ENCODE assay signal across 26 mouse cellular contexts in the genomic region with DNA sequence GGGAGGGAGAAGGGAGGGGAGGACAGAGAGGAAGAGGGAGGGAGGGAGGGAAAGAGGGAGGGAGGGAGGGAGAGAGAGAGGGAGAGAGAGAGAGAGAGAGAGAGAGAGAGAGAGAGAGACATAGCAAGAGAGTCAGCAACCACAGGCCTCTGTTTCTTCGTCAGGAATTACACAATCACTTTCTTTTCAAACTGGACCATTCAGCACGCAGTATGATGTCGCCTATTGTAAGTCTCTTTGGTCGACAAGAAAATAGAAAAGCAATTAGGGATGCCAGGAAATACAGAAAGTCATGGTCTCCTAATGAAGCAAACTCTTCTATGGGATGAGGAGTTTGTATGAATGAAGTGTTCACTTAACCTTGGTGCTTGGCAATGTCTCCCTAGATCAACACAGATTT.
"Had no signal": no experiment of that assay in that cellular context is flagged by ENCODE, and none has a peak within 500 bp of the region (broad histone marks: within the 10 kb centered on the region; RNA-seq: fewer than 3 reads in every experiment).

No protein-coding gene starts in this region.

- DNase-seq: gastrocnemius, adult 2 months; gastrocnemius, postnatal 10 days; gastrocnemius, postnatal 25 days; heart, adult 2 months; heart, postnatal 10 days; heart, postnatal 4 days; kidney, adult 11 months; kidney, adult 2 months; kidney, adult 9 months; kidney, postnatal 14 days; kidney, postnatal 36 days; layer of hippocampus, adult 9-11 months; layer of hippocampus, postnatal 36 days; left cerebral cortex, postnatal 4 days had no signal

- H3K27ac ChIP-seq: heart, adult 2 months; heart, embryonic 10.5 days; hindbrain, embryonic 10.5 days; hindbrain, embryonic 12.5 days; hindbrain, embryonic 14.5 days; hindbrain, postnatal 0 days; kidney, embryonic 15.5 days; kidney, postnatal 0 days; limb, embryonic 15.5 days; liver, embryonic 12.5 days had no signal

- H3K27me3 ChIP-seq: heart, embryonic 12.5 days; hindbrain, embryonic 12.5 days; limb, embryonic 15.5 days; liver, embryonic 12.5 days had no signal

- H3K4me1 ChIP-seq: liver, embryonic 12.5 days had no signal

- H3K4me2 ChIP-seq: heart, embryonic 12.5 days; hindbrain, embryonic 12.5 days; hindbrain, embryonic 14.5 days; liver, embryonic 12.5 days had no signal

- H3K9me3 ChIP-seq: heart, embryonic 10.5 days; heart, embryonic 12.5 days; hindbrain, embryonic 10.5 days; hindbrain, embryonic 12.5 days; kidney, embryonic 15.5 days; limb, embryonic 13.5 days; limb, embryonic 15.5 days; liver, embryonic 12.5 days had no signal

- H3K4me3 ChIP-seq: heart, adult 2 months; heart, embryonic 10.5 days; heart, embryonic 12.5 days; hindbrain, embryonic 10.5 days; hindbrain, embryonic 12.5 days; limb, embryonic 13.5 days; liver, embryonic 12.5 days had no signal

- H3K9ac ChIP-seq: heart, embryonic 12.5 days; hindbrain, embryonic 12.5 days; hindbrain, embryonic 14.5 days; kidney, embryonic 15.5 days; limb, embryonic 13.5 days; limb, embryonic 15.5 days; liver, embryonic 12.5 days had no signal

- H3K36me3 ChIP-seq: heart, embryonic 10.5 days; heart, embryonic 12.5 days; hindbrain, embryonic 10.5 days; hindbrain, embryonic 12.5 days; kidney, embryonic 15.5 days; limb, embryonic 13.5 days; limb, embryonic 15.5 days; liver, embryonic 12.5 days had no signal

- ATAC-seq: hindbrain, postnatal 0 days; intestine, embryonic 16.5 days; liver, embryonic 12.5 days had no signal
